24 mouse cellular contexts compared by ENCODE assay signal in genomic region chr2:93765721-93766120, GRCm38 (mm10).
"Had no signal": no experiment of that assay in that cellular context is flagged by ENCODE, and none has a peak within 500 bp of the region (broad histone marks: within the 10 kb centered on the region; RNA-seq: fewer than 3 reads in every experiment).

No protein-coding gene starts in this region.

- H3K9ac ChIP-seq: heart, embryonic 13.5 days; heart, embryonic 15.5 days; hindbrain, embryonic 13.5 days; hindbrain, embryonic 15.5 days; limb, embryonic 13.5 days; limb, embryonic 15.5 days; liver, embryonic 12.5 days; liver, embryonic 14.5 days had no signal

- H3K27ac ChIP-seq: heart, adult 2 months; heart, embryonic 13.5 days; heart, embryonic 15.5 days; hindbrain, embryonic 13.5 days; hindbrain, embryonic 15.5 days; hindbrain, postnatal 0 days; limb, embryonic 13.5 days; limb, embryonic 15.5 days; liver, embryonic 12.5 days; liver, embryonic 14.5 days had no signal

- H3K4me3 ChIP-seq: heart, adult 2 months; heart, embryonic 13.5 days; heart, embryonic 15.5 days; hindbrain, embryonic 13.5 days; hindbrain, embryonic 15.5 days; limb, embryonic 13.5 days; limb, embryonic 15.5 days; liver, embryonic 12.5 days had no signal

- H3K4me1 ChIP-seq: hindbrain, embryonic 13.5 days; hindbrain, embryonic 15.5 days had no signal

- H3K27me3 ChIP-seq: heart, embryonic 13.5 days; heart, embryonic 15.5 days; hindbrain, embryonic 13.5 days; hindbrain, embryonic 15.5 days; limb, embryonic 15.5 days; liver, embryonic 12.5 days had no signal

- H3K9me3 ChIP-seq: heart, embryonic 13.5 days; heart, embryonic 15.5 days; hindbrain, embryonic 13.5 days; hindbrain, embryonic 15.5 days; limb, embryonic 15.5 days; liver, embryonic 12.5 days had no signal

- H3K4me2 ChIP-seq: heart, embryonic 11.5 days; heart, embryonic 13.5 days; heart, embryonic 15.5 days; hindbrain, embryonic 13.5 days; hindbrain, embryonic 15.5 days; limb, embryonic 13.5 days; limb, embryonic 15.5 days; liver, embryonic 12.5 days had no signal

- DNase-seq: gastrocnemius, postnatal 14 days; gastrocnemius, postnatal 36 days; heart, adult 11 months; heart, adult 2 months; heart, postnatal 14 days; heart, postnatal 36 days; kidney, adult 18-20 months; kidney, adult 8-10 months; kidney, postnatal 10 days; kidney, postnatal 4 days; layer of hippocampus, adult 9-11 months; layer of hippocampus, postnatal 36 days; left cerebral cortex, postnatal 4 days had no signal

- ATAC-seq: hindbrain, postnatal 0 days; intestine, postnatal 0 days; liver, embryonic 12.5 days had no signal
